Mouse (Mus musculus) olfactory bulb, adult 2 months (tissue): Measurements from ENCODE around the gene Ggct. TPM values are rescaled to one million over a fixed set of nuclear protein-coding genes. Genes with fewer than 3 reads are reported as not detected.
"Not testable (repeated sequence)": the region's sequence is repeated elsewhere in the genome, so short reads cannot be mapped to it uniquely, and the experiment has no call there.

Experiments
- H3K27ac ChIP-seq: fragments of 200-500 bp; 2 replicates; pipeline ENCODE4 v1.5.1; 2012; ENCODE audit warnings: low read depth, low read length; ENCODE audit not compliant: insufficient read depth
- H3K4me1 ChIP-seq: fragments of 200-500 bp; 2 replicates; pipeline ENCODE4 v1.6.1; 2012; ENCODE audit warnings: low read length; ENCODE audit not compliant: control insufficient read depth, insufficient read depth
- H3K4me3 ChIP-seq: fragments of 200-500 bp; 2 replicates; pipeline ENCODE4 v1.5.1; 2012; ENCODE audit warnings: mild to moderate bottlenecking, low read depth, low read length, moderate library complexity; ENCODE audit not compliant: insufficient read depth
- CTCF ChIP-seq: fragments of 200-500 bp; IDR thresholded peaks from 2 replicates; pipeline ENCODE4 v1.5.1; 2012; ENCODE audit warnings: low read depth, mild to moderate bottlenecking, low read length, moderate library complexity; ENCODE audit not compliant: insufficient read depth
- POLR2A ChIP-seq: fragments of 200-500 bp; IDR thresholded peaks from 2 replicates; pipeline ENCODE4 v1.6.1; 2012; ENCODE audit warnings: mild to moderate bottlenecking, low read depth, low read length, moderate library complexity; ENCODE audit not compliant: insufficient read depth
- WGBS: fragments of 180-500 bp; shearing (Covaris S2); methylation state at CpG from one replicate; pipeline ENCODE4 v1.1.7; 2018; 5-methylcytosine and 5-hydroxymethylcytosine counted together
- polyA plus RNA-seq: library from polyadenylated mRNA; stranded (reverse); fragments of >200 nt; gene quantifications from 2 replicates; pipeline ENCODE4 v1.2.4, GENCODE M21; 2012; ENCODE audit warnings: low replicate concordance; ENCODE audit not compliant: missing spikeins, insufficient read depth, insufficient read length

The Ggct gene
- polyA plus RNA-seq, 1 experiment = not detected

DNA sequence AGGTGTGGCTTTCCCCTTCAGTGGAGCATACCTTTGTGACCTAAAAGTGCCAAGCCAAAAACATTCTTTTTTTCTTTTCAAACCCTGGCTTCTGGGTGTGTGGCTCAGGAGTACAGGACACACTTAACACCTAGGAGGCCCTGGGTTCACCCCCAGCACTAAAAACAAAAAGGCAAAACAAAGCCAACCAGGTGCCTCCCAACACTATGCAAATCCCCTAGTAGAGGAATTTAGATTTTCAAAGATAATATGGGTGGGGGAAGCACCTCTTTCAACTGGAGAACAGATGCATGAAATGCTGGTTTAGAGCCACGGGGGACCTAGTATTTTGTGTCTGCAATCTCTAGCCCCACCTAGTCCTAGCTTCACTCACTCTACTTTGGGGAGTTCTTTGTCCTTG is 28.0 kb downstream of the Ggct start:
- 83% methylated on average over 1 of the region's 1 CpGs for WGBS
- H3K4me3 ChIP-seq = no peak overlapping the region
- TF ChIP-seq POLR2A = no peak
- no peak overlapping the region for H3K27ac ChIP-seq
- peaks cover 7% of the 10 kb centered on the region; the same call in 1 of the 2 replicates for H3K4me1 ChIP-seq

DNA sequence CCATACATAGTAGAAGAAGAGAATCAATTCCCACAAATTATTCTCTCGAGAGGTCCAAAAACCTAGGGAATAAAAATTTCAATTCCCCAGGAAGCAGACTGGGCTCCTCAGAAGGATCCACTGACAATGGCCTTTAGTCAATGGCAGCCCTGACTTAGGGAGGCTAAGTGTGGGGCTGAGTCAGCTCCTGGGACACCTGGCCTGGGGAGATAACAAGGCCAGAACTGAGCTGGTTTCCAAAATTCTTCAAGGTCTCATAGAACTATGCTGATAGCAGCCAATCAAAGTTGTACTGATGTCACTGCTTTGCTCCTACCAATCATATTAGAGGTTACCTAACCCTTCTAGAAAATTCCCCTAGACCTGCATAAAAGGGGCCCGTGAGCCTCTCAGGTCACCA is 29.2 kb downstream of the Ggct start:
- peaks cover 7% of the 10 kb centered on the region; the same call in 1 of the 2 replicates for H3K4me1 ChIP-seq
- H3K27ac ChIP-seq = no peak overlapping the region
- H3K4me3 ChIP-seq = no peak overlapping the region
- 92% methylated on average over 2 of the region's 2 CpGs for WGBS
- TF ChIP-seq POLR2A (no peak), CTCF (no peak)

GRCm38 (mm10) chr6:54957655-54958054 is 35.1 kb downstream of the Ggct start:
- no peak overlapping the region for H3K4me3 ChIP-seq
- no peaks in the 10 kb centered on the region for H3K4me1 ChIP-seq
- no peak overlapping the region for H3K27ac ChIP-seq
- WGBS = 89% methylated on average over 8 of the region's 8 CpGs
- TF ChIP-seq POLR2A = no peak
- no peak for TF ChIP-seq CTCF

GRCm38 (mm10) chr6:54956425-54956824 is 36.3 kb downstream of the Ggct start:
- WGBS = 83% methylated on average over 1 of the region's 1 CpGs
- Histone ChIP-seq H3K4me1 (no peaks in the 10 kb centered on the region), H3K27ac (no peak overlapping the region), H3K4me3 (no peak overlapping the region)
- TF ChIP-seq CTCF (no peak), POLR2A (no peak)

DNA sequence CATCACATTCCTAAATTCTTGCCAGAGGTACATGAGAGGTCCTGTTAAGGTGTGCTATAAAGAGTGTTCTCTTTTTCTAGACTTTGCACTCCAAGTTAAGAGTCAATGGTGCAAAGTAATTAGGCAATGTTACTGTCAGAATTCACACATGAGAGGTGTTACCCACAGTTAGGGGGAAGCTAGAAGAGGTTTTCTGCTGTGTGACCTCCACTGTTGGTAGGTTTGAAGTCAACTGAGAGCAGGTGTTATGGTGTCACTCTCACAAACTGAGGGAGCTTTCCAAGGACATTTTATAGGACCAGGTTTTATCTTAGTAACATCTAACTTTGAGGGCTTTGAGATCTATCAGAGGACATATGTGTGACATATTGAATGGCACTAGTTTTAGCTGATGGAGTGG is 36.8 kb downstream of the Ggct start:
- Histone ChIP-seq H3K4me3 (no peak overlapping the region), H3K27ac (no peak overlapping the region), H3K4me1 (no peaks in the 10 kb centered on the region)
- TF ChIP-seq CTCF = no peak
- no peak for TF ChIP-seq POLR2A

DNA sequence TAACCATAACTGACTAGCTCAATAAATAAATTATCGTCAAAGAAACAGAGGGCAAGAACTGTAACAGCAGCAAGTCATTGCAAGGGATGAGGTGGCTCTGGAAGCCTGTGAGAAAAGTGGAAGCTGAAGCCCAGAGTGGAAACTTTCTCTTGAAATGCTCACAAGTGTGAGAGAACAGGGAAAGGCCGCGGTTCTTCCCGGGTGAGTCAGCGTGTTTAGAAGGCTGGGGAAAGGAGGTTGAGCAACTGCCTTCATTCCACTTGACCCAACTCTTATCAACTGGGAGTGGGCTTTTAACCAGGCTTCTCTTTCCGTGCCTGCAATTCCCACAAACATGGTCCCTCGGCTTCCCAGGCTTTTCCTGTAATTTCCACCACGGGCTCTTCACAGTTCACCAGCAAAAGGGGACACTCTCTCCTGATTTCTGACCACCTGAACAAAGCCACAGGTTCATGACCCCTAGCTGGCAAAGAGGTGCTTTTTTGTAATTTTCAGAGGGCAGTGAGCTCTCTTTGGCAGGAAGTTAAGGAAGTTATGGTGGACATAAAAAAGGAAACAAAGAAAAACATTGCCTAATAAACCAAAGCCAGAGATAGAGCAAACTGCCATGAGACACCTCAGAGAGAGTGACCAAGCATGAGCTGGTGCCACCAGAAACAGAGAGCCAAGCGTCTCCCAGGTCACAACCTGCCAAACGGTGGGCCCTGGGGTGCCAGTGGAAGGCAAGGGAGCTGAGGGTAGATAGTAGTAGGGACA is 37.9 kb downstream of the Ggct start:
- no peaks in the 10 kb centered on the region for H3K4me1 ChIP-seq
- WGBS = 81% methylated on average over 10 of the region's 10 CpGs
- no peak overlapping the region for H3K27ac ChIP-seq
- H3K4me3 ChIP-seq = no peak overlapping the region
- no peak for TF ChIP-seq POLR2A

- not testable (repeated sequence) for H3K27ac ChIP-seq, H3K4me3 ChIP-seq, H3K4me1 ChIP-seq
- 89% methylated on average over 4 of the region's 4 CpGs for WGBS
These were observed 39.4 kb downstream of the Ggct start for GRCm38 (mm10) chr6:54953399-54953798.

GRCm38 (mm10) chr6:54952542-54952941 is 40.2 kb downstream of the Ggct start:
- TF ChIP-seq POLR2A = no peak
- no peak for TF ChIP-seq CTCF
- Histone ChIP-seq H3K27ac (no peak overlapping the region), H3K4me1 (no peaks in the 10 kb centered on the region), H3K4me3 (no peak overlapping the region)
- 97% methylated on average over 3 of the region's 3 CpGs for WGBS

- Histone ChIP-seq H3K4me1 (0 out of 2 replicates have a peak, but pooled peaks cover 8% of the 10 kb centered on the region), H3K27ac (no peak overlapping the region), H3K4me3 (no peak overlapping the region)
- 89% methylated on average over 5 of the region's 5 CpGs for WGBS
- TF ChIP-seq CTCF (no peak), POLR2A (no peak)
These were observed 44.1 kb downstream of the Ggct start for GRCm38 (mm10) chr6:54948682-54949081.

DNA sequence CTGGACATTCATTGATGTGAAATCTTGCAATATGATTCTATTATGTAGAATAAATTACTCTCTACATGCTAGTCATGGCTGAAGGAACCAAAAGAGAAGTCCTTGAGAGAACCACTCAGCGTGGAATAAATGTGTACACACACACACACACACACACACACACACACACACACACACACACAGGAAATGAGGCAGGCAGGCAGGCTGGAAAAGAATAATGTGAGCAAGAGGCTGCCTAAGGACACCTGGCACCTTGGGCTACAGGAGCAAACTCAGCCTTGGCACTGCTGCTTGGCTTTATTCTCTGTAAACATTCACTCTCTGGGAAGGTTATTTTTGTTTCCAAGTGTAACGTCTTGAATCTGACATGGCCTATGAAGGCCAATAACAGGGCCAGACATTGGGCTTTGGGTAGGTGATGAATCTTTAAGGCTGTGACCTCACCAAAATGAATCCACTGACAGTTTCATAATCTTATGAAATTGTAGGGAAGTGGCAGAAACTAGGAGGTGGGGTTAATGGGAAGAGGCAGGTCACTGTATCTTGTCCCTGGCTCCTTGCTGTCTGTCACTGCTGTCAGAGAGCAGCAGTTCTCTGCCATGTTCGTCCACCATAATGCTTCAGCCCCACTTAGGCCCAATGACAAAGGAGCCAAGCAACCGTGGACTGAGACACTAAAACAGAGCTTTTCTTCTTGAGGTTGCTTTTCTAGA is 46.4 kb downstream of the Ggct start:
- 85% methylated on average over 4 of the region's 4 CpGs for WGBS
- Histone ChIP-seq H3K4me3 (no peak overlapping the region), H3K4me1 (0 out of 2 replicates have a peak, but pooled peaks cover 8% of the 10 kb centered on the region), H3K27ac (no peak overlapping the region)
- TF ChIP-seq POLR2A (no peak), CTCF (no peak)
